Mouse (Mus musculus) cerebellum, adult 2 months (tissue): ENCODE measurements around the gene Vps8.

Experiments used
- CTCF ChIP-seq: fragments of 200-500 bp; IDR thresholded peaks from 2 replicates; pipeline ENCODE4 v1.5.1; 2011; ENCODE audit warnings: low read depth, mild to moderate bottlenecking, control low read depth, low read length, moderate library complexity, borderline replicate concordance; ENCODE audit not compliant: insufficient read depth
- POLR2A ChIP-seq: fragments of 200-500 bp; IDR thresholded peaks from 2 replicates; pipeline ENCODE4 v1.6.1; 2011; ENCODE audit warnings: low read length, control low read depth, borderline replicate concordance; ENCODE audit not compliant: insufficient read depth

DNA sequence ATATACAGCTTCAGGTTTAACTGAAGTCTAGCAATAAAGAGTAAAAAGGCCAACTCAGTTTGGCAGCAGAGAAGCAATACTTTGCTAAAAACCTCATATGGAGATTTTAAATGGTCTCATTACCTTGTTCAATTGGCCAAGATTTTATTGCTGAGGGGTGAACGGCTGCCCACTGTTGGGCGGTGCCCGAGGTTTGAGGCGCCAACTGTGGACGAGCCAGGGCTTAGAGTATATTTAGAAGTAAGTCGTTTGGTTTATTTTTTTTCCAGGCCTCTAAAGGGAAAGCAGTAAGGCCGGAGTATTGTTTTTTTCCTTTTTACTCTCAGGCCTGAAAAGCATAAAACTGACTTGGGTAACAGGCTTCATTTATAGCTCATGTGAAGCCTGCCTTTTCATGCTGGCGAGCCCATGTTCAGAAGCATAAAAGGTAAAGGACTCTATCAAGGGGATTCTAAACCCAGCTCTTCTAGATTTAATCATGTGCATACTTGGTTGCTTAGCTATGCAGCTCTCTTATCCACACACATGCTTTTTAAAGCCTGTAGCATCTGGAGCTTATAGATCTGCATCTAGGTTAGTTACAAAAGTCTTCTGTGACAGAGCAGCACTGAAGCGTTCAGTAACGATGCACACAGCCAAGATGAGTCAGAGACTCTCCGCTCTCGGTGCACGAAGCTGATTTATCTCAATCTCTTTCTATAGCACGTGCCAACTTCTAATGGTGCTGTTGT is 34.9 kb downstream of the Vps8 start:
- TF ChIP-seq POLR2A (no peak), CTCF (no peak)
